In the genomic region with DNA sequence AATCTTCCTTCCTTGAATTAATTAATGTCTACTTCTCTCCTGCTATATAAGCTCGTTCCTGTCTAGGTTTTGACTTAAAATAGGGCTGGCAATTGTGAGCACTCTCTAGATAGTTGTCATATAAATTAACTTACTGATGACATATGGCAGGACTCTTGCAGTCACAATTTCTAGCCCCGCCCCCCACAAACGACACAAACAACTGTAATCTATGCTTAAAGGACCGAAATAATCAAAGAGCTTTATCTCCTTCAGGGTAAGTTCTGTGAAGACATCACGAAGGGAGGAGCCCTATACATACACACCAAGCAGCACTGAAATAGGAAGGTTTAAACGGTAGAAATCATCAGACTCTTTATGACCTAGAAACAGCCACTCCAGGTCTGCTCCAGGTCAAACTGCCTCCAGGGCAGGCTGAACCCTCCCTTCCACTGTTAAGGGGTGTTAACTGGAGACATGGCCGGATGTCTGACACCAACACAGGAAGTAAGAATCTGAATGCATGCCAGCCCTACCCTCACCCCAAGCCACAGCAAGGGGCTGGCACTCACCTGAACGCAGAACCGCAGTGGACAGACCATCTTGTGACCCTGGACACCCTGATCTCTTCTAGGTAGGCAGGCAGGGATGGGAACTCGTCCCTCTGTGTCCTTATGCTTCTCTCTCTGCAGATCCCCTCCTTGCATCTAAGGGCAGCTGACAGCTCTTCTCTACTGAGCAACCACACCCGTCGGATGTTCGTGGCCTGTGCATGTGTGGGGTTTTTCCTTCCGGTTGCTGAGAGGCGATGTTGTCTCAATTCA, we compare ENCODE assay signal across 8 mouse cellular contexts. TPM values are rescaled to one million over a fixed set of nuclear protein-coding genes. Genes with fewer than 3 reads are reported as not detected.
DNase-seq lines count a peak whose midpoint lies in the region; ATAC-seq and TF ChIP-seq lines count a peak whose summit lies in the region.

A gene (minus strand): TSS at position 757 of the 803 bp plus-strand sequence.

- intact Hi-C loops in heart, postnatal 25 days (cut with DNase I), result no loop called here

- H3K9ac ChIP-seq in CH12.LX (ENCODE audit: insufficient read depth, low read depth), result peak within 1 kb of the TSS; percentile 91
- H3K9ac ChIP-seq in embryonic facial prominence, embryonic 12.5 days, result no peak within 1 kb of the TSS

- in situ Hi-C loops in CH12.LX (cut with MboI; ENCODE audit: low pct_ligation_motif_present, low pct_unique_long_range_greater_than_20kb, low sequenced_read_pairs), result no loop called here

- peak within 1 kb of the TSS; percentile 93 for H3K4me2 ChIP-seq in CH12.LX (ENCODE audit: insufficient read depth, low read depth, poor library complexity, severe bottlenecking)
- no peak within 1 kb of the TSS for H3K4me2 ChIP-seq in embryonic facial prominence, embryonic 12.5 days (replicated peaks)

- H3K9me3 ChIP-seq in CH12.LX (replicated peaks; ENCODE audit: low read length), result no peaks in the 10 kb centered on the region
- H3K9me3 ChIP-seq in embryonic facial prominence, embryonic 12.5 days, result no peaks in the 10 kb centered on the region

- peak; percentile 88 for DNase-seq in CH12.LX (ENCODE audit: extremely low read depth)
- DNase-seq in heart, postnatal 25 days (ENCODE audit: low spot score), result peak; percentile 35
- no peak for DNase-seq in large intestine, adult 2 months (ENCODE audit: low read depth, low spot score)
- DNase-seq in lung, postnatal 36 days, result peak; percentile 86
- DNase-seq in spleen, postnatal 36 days (ENCODE audit: low spot score in 2 of 2), result peak; percentile 89
- DNase-seq in right cerebral cortex, postnatal 14 days, result no peak
- no peak for DNase-seq in ovary, postnatal 36 days (ENCODE audit: low spot score)

- dilution Hi-C loops in CH12.LX (cut with MboI; ENCODE audit: extremely low pct_ligation_motif_present, extremely low pct_unique_long_range_greater_than_20kb, low sequenced_read_pairs), result no loop called here

- no peaks in the 10 kb centered on the region for H3K27me3 ChIP-seq in CH12.LX (replicated peaks)
- no peaks in the 10 kb centered on the region for H3K27me3 ChIP-seq in embryonic facial prominence, embryonic 12.5 days

- peaks cover 48% of the 10 kb centered on the region for H3K79me2 ChIP-seq in CH12.LX (replicated peaks; ENCODE audit: control insufficient read depth, extremely low read depth, insufficient read depth, poor library complexity, severe bottlenecking)

- 68% methylated on average over 15 of the region's 15 CpGs for WGBS in embryonic facial prominence, embryonic 12.5 days
- 53% methylated on average over 15 of the region's 15 CpGs for WGBS in large intestine, adult 2 months

- H3K27ac ChIP-seq in CH12.LX (ENCODE audit: insufficient read depth, low read depth), result peak within 1 kb of the TSS; percentile 96
- no peak within 1 kb of the TSS for H3K27ac ChIP-seq in embryonic facial prominence, embryonic 12.5 days

- TF ChIP-seq EP300 in CH12.LX (IDR thresholded peaks at IDR 0.05; ENCODE audit: low read length), result no peak

- peaks cover 12 to 34% of the 10 kb centered on the region in 2 experiments for H3K36me3 ChIP-seq in CH12.LX (replicated peaks in 1 of 2; ENCODE audit: control insufficient read depth in 1 of 2, insufficient read depth in 1 of 2, low read length in 1 of 2)
- H3K36me3 ChIP-seq in embryonic facial prominence, embryonic 12.5 days, result no peaks in the 10 kb centered on the region

- no peak; the same call in 1 of the 2 replicates for TF ChIP-seq RAD21 in CH12.LX (IDR thresholded peaks at IDR 0.05; ENCODE audit: low read depth, low read length)

- H3K4me1 ChIP-seq in CH12.LX (ENCODE audit: control insufficient read depth in 1 of 2, insufficient read depth in 2 of 2), result peaks cover 41 to 75% of the 10 kb centered on the region in 2 experiments
- peaks cover 5% of the 10 kb centered on the region; the same call in 1 of the 2 replicates for H3K4me1 ChIP-seq in embryonic facial prominence, embryonic 12.5 days

- peak within 1 kb of the TSS; percentile 79 to 92 (median 86) for H3K4me3 ChIP-seq in CH12.LX (replicated peaks in 1 of 3; ENCODE audit: low read depth in 2 of 3, low read length in 2 of 3, poor library complexity in 1 of 3)
- no peak within 1 kb of the TSS for H3K4me3 ChIP-seq in embryonic facial prominence, embryonic 12.5 days

- peak; percentile 76 for TF ChIP-seq POLR2A in CH12.LX (IDR thresholded peaks at IDR 0.05; ENCODE audit: low read depth, low read length)

- no peak for TF ChIP-seq CTCF in CH12.LX (conservative IDR thresholded peaks at IDR 0.05 in 1 of 2, IDR thresholded peaks at IDR 0.05 in 1 of 2; ENCODE audit: low read depth in 2 of 2, low read length in 2 of 2)

- ATAC-seq in embryonic facial prominence, embryonic 12.5 days (ENCODE audit: insufficient number of reproducible peaks, insufficient read depth, low FRiP score, low TSS enrichment), result no peak

TF ChIP-seq in CH12.LX, 34 proteins besides CTCF, POLR2A, EP300 and RAD21:
- TF ChIP-seq ZKSCAN1 (IDR thresholded peaks at IDR 0.05; ENCODE audit: borderline replicate concordance, low read depth, low read length) (no peak), SMC3 (IDR thresholded peaks at IDR 0.05; ENCODE audit: low read depth, low read length) (peak; percentile 3; the same call in 1 of the 2 replicates), ETS1 (conservative IDR thresholded peaks at IDR 0.05; ENCODE audit: low read depth, low read length) (no peak; the same call in 1 of the 2 replicates), ZC3H11A (IDR thresholded peaks at IDR 0.05; ENCODE audit: low read depth, low read length) (no peak), MEF2A (IDR thresholded peaks at IDR 0.05; ENCODE audit: borderline replicate concordance, low read depth, low read length) (peak; percentile 59; the same call in 1 of the 2 replicates), USF2 (conservative IDR thresholded peaks at IDR 0.05; ENCODE audit: low read depth, low read length) (no peak), BHLHE40 (IDR thresholded peaks at IDR 0.05; ENCODE audit: low read depth, low read length) (peak; percentile 83), ZNF384 (IDR thresholded peaks at IDR 0.05; ENCODE audit: low read depth, low read length) (no peak), MXI1 (IDR thresholded peaks at IDR 0.05; ENCODE audit: low read depth, low read length) (peak; percentile 90), RCOR1 (conservative IDR thresholded peaks at IDR 0.05; ENCODE audit: low read depth, low read length) (no peak), SIN3A (IDR thresholded peaks at IDR 0.05; ENCODE audit: low read length) (peak; percentile 94), ZMIZ1 (IDR thresholded peaks at IDR 0.05; ENCODE audit: low read depth, low read length) (peak; percentile 73; the same call in 1 of the 2 replicates), TCF12 (IDR thresholded peaks at IDR 0.05; ENCODE audit: low read depth, low read length) (peak; percentile 85), MYC (IDR thresholded peaks at IDR 0.05; ENCODE audit: low read depth, low read length) (peak; percentile 92), E2F4 (IDR thresholded peaks at IDR 0.05; ENCODE audit: insufficient replicate concordance, low read depth, low read length) (no peak; the same call in 1 of the 2 replicates), MAX (IDR thresholded peaks at IDR 0.05; ENCODE audit: low read length) (peak; percentile 62), CHD1 (IDR thresholded peaks at IDR 0.05; ENCODE audit: low read depth, low read length) (no peak), IRF4 (IDR thresholded peaks at IDR 0.05; ENCODE audit: low read depth, low read length) (no peak; the same call in 1 of the 2 replicates), CHD2 (IDR thresholded peaks at IDR 0.05; ENCODE audit: low read length) (no peak), NELFE (IDR thresholded peaks at IDR 0.05; ENCODE audit: low read depth, low read length) (peak; percentile 70), NRF1 (IDR thresholded peaks at IDR 0.05; ENCODE audit: low read depth, low read length) (peak; percentile 33; the same call in 1 of the 2 replicates), ELF1 (IDR thresholded peaks at IDR 0.05; ENCODE audit: low read depth, low read length) (peak; percentile 80; the same call in 1 of the 2 replicates), PAX5 (IDR thresholded peaks at IDR 0.05; ENCODE audit: low read length) (no peak), POLR2AphosphoS2 (IDR thresholded peaks at IDR 0.05; ENCODE audit: low read depth, low read length) (peak; percentile 69; the same call in 1 of the 2 replicates), GABPA (IDR thresholded peaks at IDR 0.05; ENCODE audit: insufficient replicate concordance, low read depth, low read length) (no peak), JUN (IDR thresholded peaks at IDR 0.05; ENCODE audit: insufficient read depth, low read depth, low read length) (no peak), KAT2A (IDR thresholded peaks at IDR 0.05; ENCODE audit: insufficient replicate concordance, low read length) (no peak; the same call in 1 of the 2 replicates), MAFK (IDR thresholded peaks at IDR 0.05; ENCODE audit: insufficient replicate concordance, low read length) (no peak), TBP (conservative IDR thresholded peaks at IDR 0.05; ENCODE audit: low read depth, low read length) (peak; percentile 74), JUND (conservative IDR thresholded peaks at IDR 0.05; ENCODE audit: low read depth, low read length) (no peak), MAZ (IDR thresholded peaks at IDR 0.05; ENCODE audit: low read depth, low read length) (no peak), USF1 (IDR thresholded peaks at IDR 0.05; ENCODE audit: low read depth, low read length) (no peak), UBTF (IDR thresholded peaks at IDR 0.05; ENCODE audit: low read depth, low read length) (no peak), HCFC1 (IDR thresholded peaks at IDR 0.05; ENCODE audit: low read depth, low read length) (peak; percentile 70)
TF ChIP-seq in CH12.LX: peak in this region for 15.

RNA-seq across cellular contexts. Expression of the gene that starts here (rescaled TPM):
- total RNA-seq in CH12.LX (2012; rRNA removed) (42.5 and 46.5 TPM in 2 replicates), CH12.LX (2014; rRNA removed) (44.6 and 48.7 TPM in 2 replicates)
- polyA plus RNA-seq in CH12.LX (2012; ENCODE audit: insufficient read length, low read depth), result 41.3 and 54.1 TPM in 2 replicates
- 20.6 and 22.8 TPM in 2 replicates for polyA plus RNA-seq in embryonic facial prominence, embryonic 12.5 days (2016; fragmentation: Nextera tagmentation; extraction: Ambion mirVana)
- 10 to 100 TPM; 23.3 to 28.2 TPM for total RNA-seq in heart, postnatal 25 days (2021)
- 13.7 and 27.0 TPM in 2 replicates for polyA plus RNA-seq in large intestine, adult 2 months (2012; rRNA removed)

Comparison
In these comparisons a context has a peak if more than half of its experiments do, and no peak if none do; other contexts are left out.
1. DNase-seq: peak in CH12.LX (single experiment), heart, postnatal 25 days (single experiment), lung, postnatal 36 days (single experiment) and spleen, postnatal 36 days (2 of 2); none in large intestine, adult 2 months (single experiment), right cerebral cortex, postnatal 14 days (single experiment) and ovary, postnatal 36 days (single experiment).